Mouse (Mus musculus) adrenal gland, postnatal 10 days (tissue): Measurements from ENCODE around the gene Igfbp2. TPM values are rescaled to one million over a fixed set of nuclear protein-coding genes. Genes with fewer than 3 reads are reported as not detected.

ENCODE experiments used
- DNase-seq: peaks from one replicate; pipeline ENCODE4 v3.0.0; 2021; ENCODE audit warnings: mixed read lengths
- total RNA-seq, 2 experiments: library from RNA; stranded (reverse); gene quantifications; 2 replicates each; pipeline ENCODE4 v1.2.3; 2021

Igfbp2 gene
- total RNA-seq, 2 experiments from 2014 or later = 210 to 501 TPM

DNA sequence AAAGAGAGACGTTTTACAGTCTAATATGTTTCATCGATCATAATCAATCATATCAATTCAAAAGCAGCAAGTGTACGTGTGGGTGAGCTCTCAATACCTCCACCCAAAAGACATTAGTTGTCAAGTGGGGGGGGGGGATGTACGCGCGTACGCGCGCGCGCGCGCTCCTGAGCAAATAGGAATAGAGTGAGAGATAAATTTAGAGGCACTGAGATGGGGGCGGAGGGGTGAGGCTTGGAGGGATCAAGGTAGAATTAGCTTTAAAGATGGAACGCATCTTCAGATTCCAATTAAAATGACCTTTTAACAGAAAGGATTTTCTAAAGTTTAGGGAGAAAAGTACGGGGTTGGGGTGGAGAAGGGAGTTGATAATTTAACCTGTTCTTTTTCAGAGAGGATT lies 48.8 kb downstream of the Igfbp2 start:
- no peak for DNase-seq

DNA sequence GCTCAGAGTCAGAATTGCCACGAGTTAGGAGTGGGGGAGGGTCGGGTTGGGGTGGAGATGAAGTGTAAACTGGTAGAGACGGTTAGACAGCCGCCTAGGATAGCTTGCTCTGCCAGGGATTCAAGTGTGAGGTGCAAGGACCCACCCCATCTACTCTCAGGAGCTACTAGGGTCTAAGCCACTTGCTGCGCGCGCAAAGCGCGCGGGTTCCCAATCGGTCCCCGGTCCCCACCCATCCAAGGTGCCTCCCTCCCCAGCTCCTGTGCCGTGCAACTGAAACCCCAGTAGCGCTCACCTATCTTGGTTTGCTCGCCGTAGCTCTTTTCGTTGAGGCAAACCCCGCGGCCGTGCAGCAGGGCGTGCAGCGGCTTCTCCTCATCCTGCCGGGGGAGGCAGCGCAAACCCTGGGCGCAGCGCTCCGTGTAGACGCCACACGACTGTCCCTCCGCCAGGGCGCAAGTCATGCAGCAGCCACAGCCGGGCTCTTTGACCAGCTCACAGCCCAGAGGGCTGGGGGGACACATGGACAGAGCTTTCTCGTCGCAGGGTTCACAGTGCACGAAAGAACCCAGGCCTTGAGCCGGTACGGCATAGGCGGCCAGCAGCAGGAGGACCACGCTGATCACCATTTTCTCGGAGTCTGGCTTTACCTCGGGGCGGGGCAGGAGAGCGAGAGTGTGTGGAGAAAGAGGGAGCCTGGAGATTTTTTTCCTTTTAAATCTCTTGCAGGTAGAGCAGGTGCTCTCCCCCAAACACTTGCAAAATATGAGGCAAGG lies 49.4 kb downstream of the Igfbp2 start:
- DNase-seq = peak; percentile 66

DNA sequence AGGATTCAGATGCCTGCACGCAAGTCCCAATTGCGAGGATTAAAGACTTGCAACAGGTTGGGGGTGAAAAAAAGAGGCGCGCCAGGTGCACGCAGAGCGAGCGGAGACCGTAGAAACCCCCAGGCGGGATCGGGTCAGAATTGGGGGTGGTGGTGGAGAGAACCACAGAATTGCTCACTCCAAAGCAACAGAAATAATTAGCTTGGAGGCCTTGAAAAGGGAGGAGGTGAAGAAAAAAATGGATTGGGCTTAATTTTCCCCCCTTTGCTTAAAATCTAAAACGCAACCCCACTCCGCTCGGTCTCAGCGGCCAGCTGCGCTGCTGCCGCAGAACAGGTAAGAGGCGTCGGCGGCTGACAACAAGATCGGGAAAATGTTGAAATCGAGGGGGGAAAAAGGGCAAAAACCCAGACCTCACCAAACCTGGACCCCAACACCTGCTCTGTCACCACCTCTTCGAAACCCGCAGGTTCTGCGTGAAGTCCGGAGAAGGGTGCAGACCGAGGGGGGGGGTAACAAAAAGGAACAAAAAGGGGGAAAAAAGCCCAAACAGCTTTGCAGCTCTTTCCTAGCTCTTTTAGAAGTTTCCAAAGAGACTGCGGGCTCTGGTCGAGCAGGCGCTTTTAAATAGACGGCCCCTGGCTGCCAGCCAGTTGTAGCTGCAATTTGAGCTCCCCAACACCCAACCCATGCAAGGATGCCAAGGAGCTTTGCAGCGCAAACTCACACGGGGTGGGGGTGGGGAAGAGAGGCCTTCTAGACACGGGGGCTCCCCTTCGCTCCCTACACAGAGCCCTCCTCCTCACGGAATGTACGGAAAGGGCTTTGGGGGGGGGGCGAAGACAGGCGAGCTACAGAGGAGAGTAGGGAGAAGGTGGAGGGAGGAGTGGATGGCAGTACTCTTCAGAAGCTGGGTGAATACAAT lies 50.2 kb downstream of the Igfbp2 start, which contains the start of gene Igfbp5:
Gene Igfbp5 (minus strand): TSS at position 598 of the 925 bp plus-strand sequence.
- peak; percentile 90 for DNase-seq

- no peak for DNase-seq
These were observed 51.4 kb downstream of the Igfbp2 start for GRCm38 (mm10) chr1:72875708-72876107.

- no peak for DNase-seq
These were observed 51.8 kb downstream of the Igfbp2 start for GRCm38 (mm10) chr1:72876111-72876510.

DNA sequence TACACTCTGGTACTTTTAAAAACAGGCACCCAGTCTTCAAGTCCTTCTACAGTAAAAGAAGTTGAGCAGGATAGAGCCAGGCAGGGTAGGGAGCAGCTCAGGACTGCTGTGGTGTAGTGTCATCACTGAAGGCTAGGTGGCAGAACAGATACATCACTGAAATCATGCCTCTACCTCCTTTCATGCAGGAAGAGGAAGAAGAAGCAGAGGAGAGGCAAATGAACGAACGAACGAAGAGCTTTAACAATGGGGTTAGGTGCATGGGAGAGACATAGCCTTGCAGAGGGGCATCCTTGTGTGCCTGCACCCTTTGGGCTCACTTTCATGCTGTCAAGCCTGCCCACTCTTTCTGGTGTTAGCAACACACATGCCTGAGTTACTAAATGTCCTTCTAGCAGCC lies 53.6 kb downstream of the Igfbp2 start:
- DNase-seq = peak; percentile 53

GRCm38 (mm10) chr1:72878473-72879318 lies 54.4 kb downstream of the Igfbp2 start:
- DNase-seq = no peak

DNA sequence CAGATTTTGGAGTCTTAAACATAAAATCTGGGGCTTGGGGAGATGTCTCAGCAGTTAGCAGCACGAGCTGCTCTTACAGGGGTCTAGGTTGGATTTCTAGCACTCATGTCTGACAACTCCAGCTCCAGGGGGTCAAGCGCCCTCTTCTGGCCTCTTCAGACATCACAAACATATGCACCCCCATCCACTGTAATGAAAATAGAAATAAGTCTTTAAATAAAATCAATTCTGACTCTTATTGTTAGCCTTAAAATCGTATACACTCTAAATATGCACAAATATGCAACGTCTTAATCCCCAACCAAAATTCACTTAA lies 55.0 kb downstream of the Igfbp2 start:
- peak; percentile 23 for DNase-seq

DNA sequence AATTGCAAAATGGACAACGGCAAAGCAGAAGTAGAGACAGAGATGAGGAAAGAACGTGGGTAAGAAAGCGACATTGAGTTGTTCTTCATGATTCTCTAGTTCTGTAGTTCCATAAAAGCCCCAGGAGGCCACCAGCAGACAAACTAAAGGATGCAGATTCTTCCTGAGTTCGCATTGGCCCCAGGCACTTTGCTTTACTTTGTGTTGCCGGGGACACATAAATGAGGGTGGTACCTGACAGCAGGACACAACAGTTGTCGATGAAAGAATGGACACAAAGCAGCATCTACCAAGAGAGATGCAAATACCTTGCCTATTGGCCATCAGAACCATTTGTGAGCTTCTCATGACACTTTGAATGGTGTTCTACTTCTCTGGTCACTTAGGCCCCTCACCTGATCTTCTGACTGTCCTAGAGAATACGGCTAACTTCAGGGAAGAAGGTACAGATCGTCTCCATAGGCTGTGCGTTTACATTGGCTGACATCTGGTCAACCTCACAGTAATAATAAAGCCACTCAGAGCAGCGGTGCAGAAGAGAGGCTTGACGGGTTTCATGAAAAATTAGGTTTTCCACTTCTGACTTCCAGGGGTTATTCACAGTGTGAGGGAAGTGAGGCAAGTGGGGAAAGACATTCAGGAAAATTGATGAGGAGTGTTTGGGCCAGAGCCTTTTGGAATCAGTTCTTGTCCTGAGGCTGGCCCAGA lies 61.0 kb downstream of the Igfbp2 start:
- no peak for DNase-seq

DNA sequence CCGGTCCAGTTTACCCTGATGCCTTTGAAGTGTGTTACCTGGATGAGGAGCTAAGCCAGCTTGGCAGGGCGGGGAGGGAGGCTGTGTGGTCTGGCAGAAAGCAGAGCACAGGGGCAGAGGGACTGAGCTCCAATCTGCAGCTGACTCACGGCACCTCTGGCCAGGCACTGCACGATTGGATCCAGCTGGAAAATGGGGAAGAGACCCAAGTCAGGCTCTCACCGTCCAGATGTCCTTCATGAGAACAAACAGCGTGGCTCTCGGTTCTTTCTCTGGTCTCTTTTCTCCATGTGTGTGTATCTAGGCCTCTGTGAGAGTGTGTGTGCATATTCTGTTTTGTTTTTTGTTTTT lies 61.5 kb downstream of the Igfbp2 start:
- DNase-seq = no peak

DNA sequence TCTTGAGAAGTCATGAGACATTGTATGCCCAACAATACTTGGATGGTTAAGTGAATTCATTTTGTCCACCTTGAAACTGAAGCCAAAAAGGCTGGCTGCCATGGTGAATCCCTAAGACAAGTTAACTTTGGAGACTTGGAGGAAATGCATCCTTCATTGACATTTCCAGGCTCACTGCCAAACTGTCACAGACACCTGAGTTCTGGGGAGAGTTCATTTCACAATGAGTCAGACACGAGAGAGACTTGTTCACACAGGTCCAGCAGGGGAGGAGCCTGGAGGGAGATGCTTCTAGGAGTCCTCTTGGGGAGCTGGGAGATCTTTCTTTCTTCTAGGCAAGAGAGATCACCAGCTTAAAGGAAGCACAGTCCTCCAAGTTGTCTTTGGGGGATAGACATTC lies 63.6 kb downstream of the Igfbp2 start:
- DNase-seq = no peak

DNA sequence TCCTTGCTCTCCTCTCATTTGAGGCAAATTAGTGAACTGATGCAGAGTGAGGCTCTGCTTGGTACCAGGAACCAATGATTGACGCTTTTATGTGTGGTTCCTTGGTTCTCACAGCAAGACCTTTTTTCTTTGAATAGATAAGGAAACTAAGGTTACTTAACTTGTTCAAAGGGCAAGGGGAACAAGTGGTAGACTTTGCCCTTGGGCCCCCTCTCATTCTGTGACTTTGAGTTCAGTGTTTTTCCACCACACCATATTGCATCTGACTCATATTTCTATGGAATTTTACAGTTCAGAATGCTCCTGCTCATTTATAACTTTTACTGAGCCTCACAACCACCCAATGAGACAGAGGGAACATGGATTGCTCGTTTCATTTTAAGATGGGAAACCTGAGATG lies 71.5 kb downstream of the Igfbp2 start:
- no peak for DNase-seq

Other genes with a start within 250 kb of the Igfbp2 start
- gene Smarcal1, start 241.3 kb upstream of the Igfbp2 start, total RNA-seq = 10 to 100 TPM; 26.3 to 40.2 TPM
- not detected for gene Ankar, start 123.9 kb upstream of the Igfbp2 start, total RNA-seq
- gene Rpl37a, start 113.2 kb upstream of the Igfbp2 start, total RNA-seq = 1,000 to 10,000 TPM; 1,158 to 1,169 TPM
- gene Igfbp5, start 50.4 kb downstream of the Igfbp2 start, total RNA-seq = 100 to 1,000 TPM in 1 of 2 experiments, 10 to 100 TPM in 1; 85.9 to 120 TPM
- gene Tnp1, start 191.4 kb downstream of the Igfbp2 start, total RNA-seq = not detected